Comparison of ENCODE assay signal across 19 mouse cellular contexts in genomic region chr19:37440708-37441475, GRCm38 (mm10). TPM values are rescaled to one million over a fixed set of nuclear protein-coding genes. Genes with fewer than 3 reads are reported as not detected.
DNase-seq lines count a peak whose midpoint lies in the region; ATAC-seq and TF ChIP-seq lines count a peak whose summit lies in the region.
"Had no signal": no experiment of that assay in that cellular context is flagged by ENCODE, and none has a peak within 500 bp of the region (broad histone marks: within the 10 kb centered on the region; RNA-seq: fewer than 3 reads in every experiment).

No protein-coding gene starts in this region.

- H3K27ac ChIP-seq in liver, adult 2 months (replicated peaks; ENCODE audit: insufficient read depth, low read depth, low read length): peak overlapping the region; percentile 83
- H3K27ac ChIP-seq in liver, embryonic 16.5 days (ENCODE audit: low read length): peak overlapping the region; percentile 7; the same call in 1 of the 2 replicates
- H3K27ac ChIP-seq: forebrain, embryonic 15.5 days; heart, embryonic 10.5 days; hindbrain, embryonic 15.5 days; midbrain, embryonic 12.5 days; neural tube, embryonic 15.5 days had no signal

- no peak overlapping the region for H3K4me3 ChIP-seq in liver, adult 2 months (ENCODE audit: insufficient read depth, low read depth, low read length)
- no peak overlapping the region for H3K4me3 ChIP-seq in liver, embryonic 16.5 days (ENCODE audit: low read depth, low read length)
- H3K4me3 ChIP-seq: forebrain, embryonic 15.5 days; heart, embryonic 10.5 days; hindbrain, embryonic 15.5 days; midbrain, embryonic 12.5 days; neural tube, embryonic 15.5 days had no signal

- H3K9me3 ChIP-seq in liver, embryonic 16.5 days (replicated peaks; ENCODE audit: control insufficient read depth, low read length): no peaks in the 10 kb centered on the region
- H3K9me3 ChIP-seq: forebrain, embryonic 15.5 days; heart, embryonic 10.5 days; hindbrain, embryonic 15.5 days; midbrain, embryonic 12.5 days; neural tube, embryonic 15.5 days had no signal

- H3K79me2 ChIP-seq in liver, adult 2 months (ENCODE audit: control insufficient read depth, insufficient read depth, low read length): no peaks in the 10 kb centered on the region

- H3K4me1 ChIP-seq in liver, adult 2 months (ENCODE audit: control insufficient read depth, insufficient read depth, low read length): peaks cover 34% of the 10 kb centered on the region
- H3K4me1 ChIP-seq in liver, embryonic 16.5 days (ENCODE audit: control insufficient read depth, low read depth, low read length): peaks cover 5% of the 10 kb centered on the region
- H3K4me1 ChIP-seq: forebrain, embryonic 15.5 days; heart, embryonic 10.5 days; hindbrain, embryonic 15.5 days; midbrain, embryonic 12.5 days; neural tube, embryonic 15.5 days had no signal

- DNase-seq in adrenal gland, adult (ENCODE audit: inconsistent age in 2 of 2, low spot score in 1 of 2): peak; percentile 88 to 89
- DNase-seq in adrenal gland, postnatal 4 days (ENCODE audit: low spot score in 2 of 2): no peak
- peak; percentile 77 for DNase-seq in adrenal gland, adult 8-10 months
- DNase-seq in liver, adult 2 months (ENCODE audit: extremely low read depth, low read depth, low spot score): peak; percentile 85
- no peak for DNase-seq in heart, adult 18-20 months
- no peak for DNase-seq in ovary, postnatal 14 days (ENCODE audit: low spot score)
- DNase-seq: cerebellum, adult 9-10 months; gastrocnemius, postnatal 36 days; kidney, adult 8-10 months; kidney, postnatal 14 days; lung, adult 2 months; thymus, postnatal 4 days had no signal

- 37% methylated on average over 16 of the region's 16 CpGs for WGBS in liver, adult 2 months
- 59% methylated on average over 16 of the region's 16 CpGs for WGBS in liver, embryonic 16.5 days (ENCODE audit: insufficient replicate concordance)

- H3K27me3 ChIP-seq in liver, adult 2 months (ENCODE audit: control insufficient read depth, insufficient read depth, low read length): no peaks in the 10 kb centered on the region
- H3K27me3 ChIP-seq in liver, embryonic 16.5 days (ENCODE audit: control insufficient read depth, insufficient read depth, low read depth, low read length): peaks cover 15% of the 10 kb centered on the region

- TF ChIP-seq POLR2A in liver, adult 2 months (IDR thresholded peaks at IDR 0.05; ENCODE audit: extremely low read depth, insufficient read depth, low read length): no peak

- no peak for TF ChIP-seq CTCF in liver, adult 2 months (IDR thresholded peaks at IDR 0.05; ENCODE audit: low read depth, low read length)

- peaks cover 28% of the 10 kb centered on the region for H3K36me3 ChIP-seq in liver, adult 2 months (ENCODE audit: control insufficient read depth, insufficient read depth, low read length)
- no peaks in the 10 kb centered on the region for H3K36me3 ChIP-seq in liver, embryonic 16.5 days (ENCODE audit: control insufficient read depth, insufficient read depth)
- H3K36me3 ChIP-seq: forebrain, embryonic 15.5 days; heart, embryonic 10.5 days; hindbrain, embryonic 15.5 days; midbrain, embryonic 12.5 days; neural tube, embryonic 15.5 days had no signal

- peak overlapping the region; percentile 30 for H3K9ac ChIP-seq in liver, adult 2 months (ENCODE audit: low read depth, low read length)
- no peak overlapping the region for H3K9ac ChIP-seq in liver, embryonic 16.5 days (ENCODE audit: low read depth, low read length)
- H3K9ac ChIP-seq: forebrain, embryonic 15.5 days; hindbrain, embryonic 15.5 days; midbrain, embryonic 12.5 days; neural tube, embryonic 15.5 days had no signal

- no peak overlapping the region for H3K4me2 ChIP-seq in liver, embryonic 16.5 days (ENCODE audit: low read depth, low read length)
- H3K4me2 ChIP-seq: forebrain, embryonic 15.5 days; hindbrain, embryonic 15.5 days; midbrain, embryonic 12.5 days; neural tube, embryonic 15.5 days had no signal

- peak; percentile 71 for ATAC-seq in liver, embryonic 16.5 days (ENCODE audit: low read depth)
- no peak for ATAC-seq in granulocyte monocyte progenitor cell, adult 5-6 weeks (replicated peaks; ENCODE audit: poor library complexity, severe bottlenecking)
- ATAC-seq: forebrain, embryonic 15.5 days had no signal

RNA-seq across cellular contexts. Expression of gene Hhex, which starts 6.3 kb away (rescaled TPM):
- 10 to 100 TPM; 22.7 to 33.1 TPM for total RNA-seq in adrenal gland, postnatal 4 days (2021)
- 100 to 1,000 TPM in 2 of 4 experiments, 10 to 100 TPM in 2; 23.6 to 283 (median 97.2) TPM for total RNA-seq in adrenal gland, adult 8-10 months (2022)
- 15.9 and 28.4 TPM in 2 replicates for total RNA-seq in liver, adult 2 months (2014; rRNA removed)
- polyA plus RNA-seq in liver, adult 2 months (2012; rRNA removed): 73.0 and 107 TPM in 2 replicates
- polyA plus RNA-seq in liver, embryonic 16.5 days (2015; fragmentation: Nextera tagmentation; extraction: Ambion mirVana): 34.2 and 34.6 TPM in 2 replicates
- total RNA-seq in heart, adult 18-20 months (2021): 1 to 10 TPM; 1.8 to 2.4 TPM
- total RNA-seq in granulocyte monocyte progenitor cell, adult 5-6 weeks (2014; fragmentation: Nextera tagmentation): 73.9 and 90.8 TPM in 2 replicates
- total RNA-seq in granulocyte monocyte progenitor cell, adult 5-6 weeks (2017): 18.9 and 22.1 TPM in 2 replicates

Comparison
In these comparisons a context has a peak if more than half of its experiments do, and no peak if none do; other contexts are left out.
1. DNase-seq: peak in adrenal gland, adult (2 of 2), adrenal gland, adult 8-10 months (single experiment) and liver, adult 2 months (single experiment); none in adrenal gland, postnatal 4 days (0 of 2), heart, adult 18-20 months (0 of 2) and ovary, postnatal 14 days (single experiment).